In the genomic region with DNA sequence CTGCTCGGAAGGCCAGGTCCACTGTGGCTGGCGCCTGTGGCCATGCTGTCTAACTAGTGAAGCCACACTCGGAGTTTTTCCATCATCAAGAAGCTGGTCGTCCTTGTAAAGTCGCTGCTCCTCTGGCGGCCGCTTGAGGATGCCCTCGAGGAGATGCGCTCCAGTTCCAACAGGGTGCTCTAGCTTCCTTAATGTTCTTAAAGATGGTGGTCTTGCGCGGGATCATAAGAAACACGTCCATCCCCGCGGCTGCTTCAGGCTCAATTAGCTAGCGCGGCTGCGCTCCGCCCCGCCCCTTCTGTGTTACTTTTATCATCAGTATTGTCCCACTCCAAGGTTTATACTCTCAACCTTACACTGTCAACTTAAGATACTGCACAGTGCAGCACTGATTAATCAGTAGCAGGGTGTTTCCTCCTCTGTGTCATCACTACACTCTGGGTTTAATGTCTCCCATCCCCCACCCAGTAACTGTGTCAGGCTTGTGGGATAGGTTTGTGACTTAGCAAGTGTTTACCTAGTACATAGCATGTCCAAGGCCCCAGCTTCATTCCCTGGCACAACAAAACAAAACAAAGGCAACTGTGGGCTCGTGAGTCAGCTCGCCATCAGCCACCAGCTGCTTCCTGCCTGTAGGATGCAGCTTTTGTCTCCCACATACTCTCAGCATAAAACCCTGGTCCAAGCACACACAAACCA, we compare ENCODE assay signal across 9 mouse cellular contexts. TPM values are rescaled to one million over a fixed set of nuclear protein-coding genes. Genes with fewer than 3 reads are reported as not detected.
DNase-seq lines count a peak whose midpoint lies in the region; ATAC-seq and TF ChIP-seq lines count a peak whose summit lies in the region.
"Had no signal": no experiment of that assay in that cellular context is flagged by ENCODE, and none has a peak within 500 bp of the region (broad histone marks: within the 10 kb centered on the region; RNA-seq: fewer than 3 reads in every experiment).

No protein-coding gene starts in this region.

- no peaks in the 10 kb centered on the region for H3K9me3 ChIP-seq in kidney, postnatal 0 days (replicated peaks; ENCODE audit: low read length)
- no peaks in the 10 kb centered on the region for H3K9me3 ChIP-seq in forebrain, embryonic 13.5 days (replicated peaks)
- no peaks in the 10 kb centered on the region for H3K9me3 ChIP-seq in midbrain, embryonic 14.5 days (ENCODE audit: control insufficient read depth, low read length)
- H3K9me3 ChIP-seq: limb, embryonic 12.5 days had no signal

- no peak overlapping the region for H3K4me3 ChIP-seq in kidney, postnatal 0 days (replicated peaks; ENCODE audit: low read depth, low read length)
- no peak overlapping the region for H3K4me3 ChIP-seq in forebrain, embryonic 13.5 days
- H3K4me3 ChIP-seq in midbrain, embryonic 14.5 days (replicated peaks; ENCODE audit: low read depth, low read length), result no peak overlapping the region
- no peak overlapping the region for H3K4me3 ChIP-seq in gastrocnemius, adult 2 months
- H3K4me3 ChIP-seq: limb, embryonic 12.5 days had no signal

- ATAC-seq in kidney, postnatal 0 days (replicated peaks; ENCODE audit: low FRiP score, low read depth), result peak; percentile 46; the same call in 1 of the 2 replicates
- ATAC-seq in forebrain, embryonic 13.5 days, result peak; percentile 46
- peak; percentile 25; the same call in 1 of the 2 replicates for ATAC-seq in midbrain, embryonic 14.5 days (ENCODE audit: low FRiP score, low TSS enrichment)

- WGBS in kidney, postnatal 0 days, result 71% methylated on average over 21 of the region's 21 CpGs
- WGBS in forebrain, embryonic 13.5 days, result 61% methylated on average over 21 of the region's 21 CpGs
- WGBS in midbrain, embryonic 14.5 days, result 70% methylated on average over 21 of the region's 21 CpGs

- H3K27me3 ChIP-seq in kidney, postnatal 0 days (ENCODE audit: insufficient read depth, low read length), result no peaks in the 10 kb centered on the region
- peaks cover 14% of the 10 kb centered on the region for H3K27me3 ChIP-seq in forebrain, embryonic 13.5 days
- H3K27me3 ChIP-seq in midbrain, embryonic 14.5 days (ENCODE audit: control insufficient read depth, insufficient read depth, low read length), result peaks cover 10% of the 10 kb centered on the region

- H3K27ac ChIP-seq in kidney, postnatal 0 days, result no peak overlapping the region
- no peak overlapping the region for H3K27ac ChIP-seq in forebrain, embryonic 13.5 days
- H3K27ac ChIP-seq in midbrain, embryonic 14.5 days (replicated peaks; ENCODE audit: low read depth, low read length), result no peak overlapping the region
- H3K27ac ChIP-seq in gastrocnemius, adult 2 months, result no peak overlapping the region
- H3K27ac ChIP-seq: limb, embryonic 12.5 days had no signal

- H3K9ac ChIP-seq in kidney, postnatal 0 days (ENCODE audit: low read depth, low read length), result no peak overlapping the region
- no peak overlapping the region for H3K9ac ChIP-seq in forebrain, embryonic 13.5 days
- no peak overlapping the region for H3K9ac ChIP-seq in midbrain, embryonic 14.5 days (replicated peaks; ENCODE audit: low read length)
- H3K9ac ChIP-seq: limb, embryonic 12.5 days had no signal

- DNase-seq in kidney, postnatal 0 days (ENCODE audit: low spot score), result no peak
- no peak for DNase-seq in kidney, postnatal 14 days
- DNase-seq in Muller cell, postnatal 12 days (ENCODE audit: inconsistent ontology term), result peak; percentile 89
- peak; percentile 40 for DNase-seq in midbrain, embryonic 14.5 days
- no peak for DNase-seq in gastrocnemius, adult 2 months
- DNase-seq in testis, postnatal 14 days (ENCODE audit: low spot score), result no peak
- DNase-seq in c-Kit-positive CD71-positive TER-119-positive erythroid progenitor cells, embryonic 14.5 days (ENCODE audit: low spot score), result no peak

- H3K36me3 ChIP-seq in kidney, postnatal 0 days (ENCODE audit: insufficient read depth, low read length), result no peaks in the 10 kb centered on the region
- H3K36me3 ChIP-seq in forebrain, embryonic 13.5 days (ENCODE audit: poor library complexity, severe bottlenecking), result no peaks in the 10 kb centered on the region
- H3K36me3 ChIP-seq in midbrain, embryonic 14.5 days (ENCODE audit: control insufficient read depth, insufficient read depth, low read length), result no peaks in the 10 kb centered on the region
- H3K36me3 ChIP-seq: limb, embryonic 12.5 days had no signal

- H3K4me1 ChIP-seq in kidney, postnatal 0 days (replicated peaks; ENCODE audit: insufficient read depth, low read length), result no peaks in the 10 kb centered on the region; the same call in 1 of the 2 replicates
- H3K4me1 ChIP-seq in forebrain, embryonic 13.5 days, result peaks cover 34% of the 10 kb centered on the region
- peaks cover 30% of the 10 kb centered on the region for H3K4me1 ChIP-seq in midbrain, embryonic 14.5 days (ENCODE audit: control insufficient read depth, insufficient read depth, low read length)

- TF ChIP-seq CTCF in kidney, postnatal 0 days (IDR thresholded peaks at IDR 0.05; ENCODE audit: low read depth), result no peak
- no peak for TF ChIP-seq CTCF in gastrocnemius, adult 2 months (IDR thresholded peaks at IDR 0.05)

- intact Hi-C loops in gastrocnemius, adult 2 months (cut with DNase I), result no loop called here

- H3K4me2 ChIP-seq in kidney, postnatal 0 days (ENCODE audit: low read length), result no peak overlapping the region
- no peak overlapping the region for H3K4me2 ChIP-seq in forebrain, embryonic 13.5 days
- no peak overlapping the region for H3K4me2 ChIP-seq in midbrain, embryonic 14.5 days (ENCODE audit: low read length)
- H3K4me2 ChIP-seq: limb, embryonic 12.5 days had no signal

RNA-seq across cellular contexts. Expression of a gene that starts 41.1 kb away (rescaled TPM):
- 11.6 and 11.7 TPM in 2 replicates for polyA plus RNA-seq in kidney, postnatal 0 days (2015; fragmentation: Nextera tagmentation; extraction: Ambion mirVana)
- polyA plus RNA-seq in forebrain, embryonic 13.5 days (2015; fragmentation: Nextera tagmentation; extraction: Ambion mirVana), result 23.9 and 25.9 TPM in 2 replicates
- polyA plus RNA-seq in midbrain, embryonic 14.5 days (2014; fragmentation: Nextera tagmentation; extraction: Ambion mirVana), result 26.9 and 27.9 TPM in 2 replicates
- total RNA-seq in gastrocnemius, adult 2 months (2021), result 1 to 10 TPM; 6.6 to 8.6 TPM

Comparison
In these comparisons a context has a peak if more than half of its experiments do, and no peak if none do; other contexts are left out.
1. DNase-seq: peak in Muller cell, postnatal 12 days (single experiment) and midbrain, embryonic 14.5 days (single experiment); none in kidney, postnatal 0 days (single experiment), kidney, postnatal 14 days (single experiment), gastrocnemius, adult 2 months (single experiment), testis, postnatal 14 days (single experiment) and c-Kit-positive CD71-positive TER-119-positive erythroid progenitor cells, embryonic 14.5 days (single experiment).
2. Peak in every context shown above with its lines, with median percentiles within 50 percentile points of each other: ATAC-seq.